ENCODE assay signal across 8 mouse cellular contexts in genomic region chr9:117872021-117872386, GRCm38 (mm10).
DNase-seq lines count a peak whose midpoint lies in the region; ATAC-seq and TF ChIP-seq lines count a peak whose summit lies in the region.

No protein-coding gene starts in this region.

- under 1% methylated on average over 15 of the region's 15 CpGs for WGBS in kidney, embryonic 15.5 days
- WGBS in forebrain, embryonic 14.5 days, result 0% methylated on average over 15 of the region's 15 CpGs
- under 1% methylated on average over 15 of the region's 15 CpGs for WGBS in limb, embryonic 15.5 days
- WGBS in stomach, embryonic 14.5 days, result under 1% methylated on average over 15 of the region's 15 CpGs

- no peaks in the 10 kb centered on the region for H3K36me3 ChIP-seq in kidney, embryonic 15.5 days
- no peaks in the 10 kb centered on the region for H3K36me3 ChIP-seq in forebrain, embryonic 14.5 days (ENCODE audit: control insufficient read depth, insufficient read depth, low read length)
- H3K36me3 ChIP-seq in limb, embryonic 15.5 days, result no peaks in the 10 kb centered on the region
- no peaks in the 10 kb centered on the region for H3K36me3 ChIP-seq in stomach, embryonic 14.5 days (ENCODE audit: control insufficient read depth, insufficient read depth, low read length)

- DNase-seq in kidney, postnatal 14 days, result no peak
- DNase-seq in brain, embryonic 14.5 days (ENCODE audit: low read depth), result peak; percentile 65
- peak; percentile 51 for DNase-seq in forebrain, embryonic 14.5 days (ENCODE audit: low spot score)
- no peak for DNase-seq in ovary, adult 18-20 months (ENCODE audit: low spot score)
- no peak for DNase-seq in layer of hippocampus, postnatal 14 days (ENCODE audit: low spot score in 2 of 2)

- H3K4me2 ChIP-seq in kidney, embryonic 15.5 days, result peak overlapping the region; percentile 100
- peak overlapping the region; percentile 91 for H3K4me2 ChIP-seq in forebrain, embryonic 14.5 days (ENCODE audit: low read length)
- H3K4me2 ChIP-seq in limb, embryonic 15.5 days, result peak overlapping the region; percentile 99
- peak overlapping the region; percentile 97 for H3K4me2 ChIP-seq in stomach, embryonic 14.5 days (replicated peaks; ENCODE audit: low read depth, low read length)

- no peak overlapping the region for H3K27ac ChIP-seq in kidney, embryonic 15.5 days
- no peak overlapping the region for H3K27ac ChIP-seq in forebrain, embryonic 14.5 days (ENCODE audit: low read depth, low read length)
- no peak overlapping the region for H3K27ac ChIP-seq in limb, embryonic 15.5 days
- no peak overlapping the region for H3K27ac ChIP-seq in stomach, embryonic 14.5 days (ENCODE audit: low read length)

- H3K4me3 ChIP-seq in kidney, embryonic 15.5 days (replicated peaks), result peak overlapping the region; percentile 62
- H3K4me3 ChIP-seq in forebrain, embryonic 14.5 days (ENCODE audit: low read depth, low read length), result peak overlapping the region; percentile 64
- H3K4me3 ChIP-seq in limb, embryonic 15.5 days, result peak overlapping the region; percentile 58
- peak overlapping the region; percentile 57 for H3K4me3 ChIP-seq in stomach, embryonic 14.5 days (ENCODE audit: low read depth, low read length)

- H3K9ac ChIP-seq in kidney, embryonic 15.5 days, result peak overlapping the region; percentile 44
- H3K9ac ChIP-seq in forebrain, embryonic 14.5 days (ENCODE audit: low read length), result peak overlapping the region; percentile 80
- no peak overlapping the region for H3K9ac ChIP-seq in limb, embryonic 15.5 days
- no peak overlapping the region for H3K9ac ChIP-seq in stomach, embryonic 14.5 days (replicated peaks; ENCODE audit: low read depth, low read length)

- peaks cover 60% of the 10 kb centered on the region for H3K27me3 ChIP-seq in kidney, embryonic 15.5 days
- no peaks in the 10 kb centered on the region for H3K27me3 ChIP-seq in forebrain, embryonic 14.5 days (replicated peaks; ENCODE audit: control insufficient read depth, insufficient read depth, low read length)
- H3K27me3 ChIP-seq in limb, embryonic 15.5 days, result peaks cover 44% of the 10 kb centered on the region
- H3K27me3 ChIP-seq in stomach, embryonic 14.5 days (ENCODE audit: control insufficient read depth, insufficient read depth, low read length), result peaks cover 8% of the 10 kb centered on the region; the same call in 1 of the 2 replicates

- H3K4me1 ChIP-seq in kidney, embryonic 15.5 days, result peaks cover 19% of the 10 kb centered on the region
- H3K4me1 ChIP-seq in forebrain, embryonic 14.5 days (ENCODE audit: control insufficient read depth, insufficient read depth, low read length), result peaks cover 11% of the 10 kb centered on the region
- H3K4me1 ChIP-seq in limb, embryonic 15.5 days, result peaks cover 22% of the 10 kb centered on the region
- 0 out of 2 replicates have a peak, but pooled peaks cover 8% of the 10 kb centered on the region for H3K4me1 ChIP-seq in stomach, embryonic 14.5 days (ENCODE audit: control insufficient read depth, insufficient read depth, low read length)

- no peak for TF ChIP-seq POLR2A in brain, embryonic 14.5 days (IDR thresholded peaks at IDR 0.05; ENCODE audit: borderline replicate concordance, extremely low read depth, insufficient read depth, insufficient read length, poor library complexity, severe bottlenecking)

- H3K9me3 ChIP-seq in kidney, embryonic 15.5 days (replicated peaks), result no peaks in the 10 kb centered on the region
- H3K9me3 ChIP-seq in forebrain, embryonic 14.5 days (replicated peaks; ENCODE audit: control insufficient read depth, low read length), result no peaks in the 10 kb centered on the region
- no peaks in the 10 kb centered on the region for H3K9me3 ChIP-seq in limb, embryonic 15.5 days
- H3K9me3 ChIP-seq in stomach, embryonic 14.5 days (ENCODE audit: control insufficient read depth, low read depth, low read length), result no peaks in the 10 kb centered on the region

- TF ChIP-seq CTCF in brain, embryonic 14.5 days (IDR thresholded peaks at IDR 0.05; ENCODE audit: borderline replicate concordance, extremely low read depth, insufficient read depth, insufficient read length), result no peak

- peak; percentile 78 for ATAC-seq in kidney, embryonic 15.5 days (replicated peaks; ENCODE audit: low FRiP score)
- ATAC-seq in forebrain, embryonic 14.5 days, result peak; percentile 54
- ATAC-seq in limb, embryonic 15.5 days (ENCODE audit: insufficient number of reproducible peaks, low FRiP score, low TSS enrichment, low read depth), result no peak; the same call in 1 of the 2 replicates
- no peak for ATAC-seq in stomach, embryonic 14.5 days (ENCODE audit: insufficient number of reproducible peaks, insufficient read depth, low FRiP score, low read depth)

Comparison
In these comparisons a context has a peak if more than half of its experiments do, and no peak if none do; other contexts are left out.
1. ATAC-seq: peak in kidney, embryonic 15.5 days (single experiment) and forebrain, embryonic 14.5 days (single experiment); none in limb, embryonic 15.5 days (single experiment) and stomach, embryonic 14.5 days (single experiment).
2. H3K9ac ChIP-seq: peak in kidney, embryonic 15.5 days (single experiment) and forebrain, embryonic 14.5 days (single experiment); none in limb, embryonic 15.5 days (single experiment) and stomach, embryonic 14.5 days (single experiment).
3. DNase-seq: peak in brain, embryonic 14.5 days (single experiment) and forebrain, embryonic 14.5 days (single experiment); none in kidney, postnatal 14 days (single experiment), ovary, adult 18-20 months (single experiment) and layer of hippocampus, postnatal 14 days (0 of 2).
4. Peak in every context shown above with its lines, with median percentiles within 50 percentile points of each other: H3K4me2 ChIP-seq and H3K4me3 ChIP-seq.